Mouse (Mus musculus) activated CD4-positive, CD25-positive, alpha-beta regulatory T cell, adult 4 months (primary cell): ENCODE measurements around the gene Gtf2ird1. TPM values are rescaled to one million over a fixed set of nuclear protein-coding genes. Genes with fewer than 3 reads are reported as not detected.
"Not testable (repeated sequence)": the region's sequence is repeated elsewhere in the genome, so short reads cannot be mapped to it uniquely, and the experiment has no call there.

Experiments used
- ATAC-seq: one replicate; pipeline ENCODE4 v1.8.0; 2017
- polyA plus RNA-seq, 2 experiments: library from polyadenylated mRNA; unstranded; fragments of 100-300 nt; shearing (Covaris generic); gene quantifications; one replicate each; pipeline ENCODE4 v1.2.1; 2017

The Gtf2ird1 gene
- polyA plus RNA-seq, 2 experiments from 2014 or later: 7.5 to 7.9 TPM

GRCm38 (mm10) chr5:134473902-134474301 is 17.4 kb upstream of the Gtf2ird1 start:
- ATAC-seq: no peak

GRCm38 (mm10) chr5:134470538-134471169 is 14.1 kb upstream of the Gtf2ird1 start:
- no peak for ATAC-seq

- no peak for ATAC-seq
Measured at GRCm38 (mm10) chr5:134469559-134470150, 13.1 kb upstream of the Gtf2ird1 start.

GRCm38 (mm10) chr5:134468158-134468765 is 11.7 kb upstream of the Gtf2ird1 start:
- ATAC-seq: no peak

- ATAC-seq: no peak
Measured at GRCm38 (mm10) chr5:134467030-134467549, 10.6 kb upstream of the Gtf2ird1 start.

DNA sequence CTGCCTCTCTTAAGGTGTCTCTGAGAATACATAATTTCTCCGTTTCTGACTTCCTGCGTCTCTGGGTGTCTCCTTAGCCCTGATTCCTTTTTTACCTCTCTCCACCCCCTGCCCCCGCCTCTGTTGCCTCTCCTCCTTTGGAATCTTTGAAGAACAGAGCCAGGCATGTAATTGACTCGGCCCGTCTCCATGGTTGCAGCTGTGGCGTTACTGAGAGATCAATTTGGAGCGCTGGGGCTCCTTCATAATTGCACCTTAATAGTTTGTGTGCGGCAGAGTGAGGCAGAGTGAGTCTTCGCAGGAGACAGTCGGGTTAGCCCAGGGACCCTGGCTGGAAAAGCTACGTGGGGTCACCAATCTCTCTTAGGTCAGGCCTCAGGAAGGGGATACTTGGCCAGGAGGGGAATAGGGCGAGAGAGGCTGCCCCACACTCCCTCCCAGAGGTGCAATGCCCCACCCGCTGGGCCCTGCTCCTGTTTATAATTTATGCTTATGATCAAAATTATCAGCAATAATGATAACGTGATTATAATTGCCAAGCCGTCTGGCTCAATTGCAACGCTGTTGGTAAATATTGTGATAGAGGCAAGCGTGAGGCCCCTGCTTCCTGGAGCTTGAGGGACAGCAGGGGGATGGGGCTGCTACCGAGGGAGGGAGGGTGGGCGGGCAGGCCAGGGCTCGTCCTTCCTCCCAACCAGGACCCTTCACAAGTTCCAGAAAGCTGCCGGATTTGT is 9.9 kb upstream of the Gtf2ird1 start:
- ATAC-seq: no peak

GRCm38 (mm10) chr5:134465197-134465596 is 8.7 kb upstream of the Gtf2ird1 start:
- no peak for ATAC-seq

GRCm38 (mm10) chr5:134464225-134464624 is 7.7 kb upstream of the Gtf2ird1 start:
- no peak for ATAC-seq

DNA sequence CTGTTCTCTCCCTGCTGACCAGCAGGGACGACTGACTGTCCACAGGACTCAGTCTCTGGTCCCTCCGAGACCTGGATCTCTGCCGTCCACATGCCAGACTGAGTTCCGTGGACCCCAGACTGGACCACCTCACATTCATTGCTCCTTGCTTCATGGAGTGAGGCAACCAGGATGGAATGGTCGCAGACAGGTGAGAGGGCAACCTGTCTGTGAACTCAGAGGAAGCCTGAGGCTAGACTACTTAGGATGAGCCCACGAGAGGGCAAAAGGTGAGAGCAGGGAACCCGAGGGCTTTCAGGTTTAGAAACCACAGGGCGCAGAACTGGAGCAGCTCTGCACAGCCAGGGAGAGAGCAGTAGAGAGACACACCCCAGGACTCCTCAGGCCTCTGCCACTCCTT is 6.2 kb upstream of the Gtf2ird1 start:
- no peak for ATAC-seq

- no peak for ATAC-seq
Measured at GRCm38 (mm10) chr5:134462316-134462715, 5.8 kb upstream of the Gtf2ird1 start.

DNA sequence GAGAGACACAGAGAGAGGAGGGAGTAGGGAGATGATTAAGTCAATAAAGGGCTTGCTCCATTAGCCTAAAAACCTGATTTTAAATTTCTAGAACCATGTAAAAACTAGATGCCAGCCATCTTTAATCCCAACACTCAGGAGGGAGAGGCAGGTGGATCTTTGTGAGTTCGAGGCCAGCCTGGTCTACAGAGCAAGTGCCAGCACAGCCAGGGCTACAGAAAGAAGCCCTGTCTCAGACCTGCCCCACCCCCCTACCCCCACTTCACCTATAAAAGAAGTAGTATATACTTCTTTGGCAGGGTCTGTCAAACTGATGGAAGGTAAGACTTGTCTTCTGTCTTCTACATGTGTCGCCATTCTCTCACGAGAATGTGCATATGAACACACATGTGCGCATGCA is 4.0 kb upstream of the Gtf2ird1 start:
- ATAC-seq: no peak

DNA sequence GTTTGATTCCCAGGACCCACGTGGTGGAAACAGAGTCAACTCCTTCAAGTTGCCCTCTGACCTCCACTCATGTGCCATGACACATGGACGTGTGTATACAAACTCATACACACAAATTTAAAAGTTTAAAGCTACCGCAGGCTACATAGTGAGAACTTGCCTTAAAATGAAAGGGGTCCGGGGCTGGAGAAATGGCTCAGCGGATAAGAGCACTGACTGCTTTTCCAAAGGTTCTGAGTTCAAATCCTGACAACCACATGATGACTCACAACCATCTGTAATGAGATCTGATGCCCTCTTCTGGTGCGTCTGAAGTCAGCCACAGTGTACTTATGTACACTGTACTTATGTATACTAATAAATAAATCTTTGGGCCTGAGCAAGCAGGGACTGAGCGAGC is 2.6 kb upstream of the Gtf2ird1 start:
- ATAC-seq: no peak

- no peak for ATAC-seq
Measured at GRCm38 (mm10) chr5:134458416-134458815, 1.9 kb upstream of the Gtf2ird1 start.

DNA sequence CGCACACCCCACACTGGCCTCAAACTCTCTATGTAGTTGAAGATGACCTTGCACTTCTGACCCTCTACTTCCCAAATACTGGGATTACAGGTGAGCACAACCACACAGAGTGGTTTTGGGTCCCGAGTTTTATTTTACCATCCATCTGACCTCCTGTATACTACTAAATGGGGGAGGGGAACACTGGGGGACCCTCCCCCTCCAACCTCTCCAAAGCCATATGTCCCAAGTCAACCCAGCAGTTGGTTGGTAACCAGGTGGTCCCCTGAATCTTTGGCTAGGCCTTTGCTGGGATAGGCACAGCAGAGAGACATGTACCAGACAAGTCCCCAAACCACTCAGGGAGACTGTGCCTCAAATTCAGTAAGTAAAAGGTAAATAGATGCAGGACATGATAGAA is 855 bp upstream of the Gtf2ird1 start:
- no peak for ATAC-seq

DNA sequence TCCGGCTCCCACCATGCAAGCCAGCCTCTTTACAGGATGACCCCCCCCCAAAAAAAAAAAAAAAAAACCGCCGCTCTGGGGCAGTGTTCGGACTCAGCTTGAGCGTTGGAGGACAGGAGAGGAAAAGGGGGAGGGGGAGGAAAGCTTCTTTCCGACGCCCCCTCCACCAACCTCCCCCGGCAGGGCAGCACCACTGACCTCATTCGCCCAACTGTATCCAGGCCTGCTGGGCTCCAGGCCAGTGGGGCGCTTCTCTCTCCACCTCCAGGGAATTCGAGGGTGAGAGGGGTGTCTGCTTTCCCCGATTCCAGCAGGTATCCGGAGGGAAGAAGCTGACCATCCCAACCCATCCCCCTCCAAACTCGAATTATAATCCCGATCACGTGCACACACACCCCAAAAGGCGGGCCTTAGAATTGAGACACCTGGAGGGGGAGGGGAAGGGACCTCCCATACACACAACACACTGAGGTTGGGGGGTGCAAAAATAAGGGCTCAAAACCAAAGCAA is 547 bp downstream of the Gtf2ird1 start:
- peak; percentile 18 for ATAC-seq

DNA sequence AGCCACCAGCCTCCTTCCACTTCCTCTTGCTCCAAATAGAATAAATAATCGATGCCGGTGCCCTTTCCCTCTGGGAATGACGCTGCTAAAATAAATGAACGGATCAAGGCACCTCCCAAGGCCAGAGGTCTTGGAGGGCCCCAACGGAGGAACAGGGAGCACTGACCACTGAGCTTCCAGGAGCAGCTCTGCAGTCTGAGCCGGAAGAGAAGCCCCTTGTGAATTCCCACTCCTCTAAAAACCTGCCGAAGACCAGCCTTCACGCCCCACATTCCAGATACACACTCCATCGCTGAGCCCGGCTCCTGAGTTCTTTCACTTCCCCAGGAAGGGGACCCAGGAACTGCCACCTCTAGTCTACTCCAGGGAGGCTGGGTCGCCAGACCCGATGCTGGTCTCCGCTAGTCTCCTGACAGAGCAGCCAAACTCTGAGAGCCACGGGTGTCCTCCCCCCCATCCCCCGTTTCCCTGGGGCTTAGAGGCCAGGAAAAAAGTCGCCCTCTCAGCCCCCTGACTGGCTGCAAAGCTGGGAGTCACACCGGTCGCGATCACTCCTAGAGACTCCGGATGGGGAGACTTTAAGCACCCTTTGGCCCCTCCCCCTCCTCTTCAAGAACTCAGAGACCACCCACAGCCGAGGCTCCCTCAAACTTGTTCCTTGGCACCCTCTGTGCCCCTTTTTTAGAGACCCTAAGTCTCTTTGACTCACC is 1.2 kb downstream of the Gtf2ird1 start:
- peak; percentile 7 for ATAC-seq

- ATAC-seq: no peak
Measured at GRCm38 (mm10) chr5:134454421-134454820, 2.1 kb downstream of the Gtf2ird1 start.

DNA sequence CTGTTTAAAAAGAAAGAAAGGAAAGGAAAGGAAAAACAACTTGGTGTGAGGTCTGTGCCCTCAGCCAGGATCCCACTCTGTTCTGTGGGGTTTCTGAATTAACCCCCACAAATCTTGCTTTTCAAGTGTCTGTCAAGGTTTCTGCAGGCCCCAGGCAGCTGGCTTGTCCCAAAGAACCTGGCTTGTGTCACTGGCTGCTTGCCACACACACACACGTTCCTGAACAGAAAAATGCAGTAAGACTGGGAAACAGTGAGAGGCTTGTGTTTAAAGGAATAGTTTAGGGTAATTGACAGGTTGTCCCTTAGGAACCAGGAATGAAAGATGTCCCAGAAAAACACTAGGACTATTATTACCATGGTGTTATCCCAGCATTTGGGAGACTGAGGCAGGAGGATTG is 2.9 kb downstream of the Gtf2ird1 start:
- ATAC-seq: no peak

GRCm38 (mm10) chr5:134446755-134447154 is 9.8 kb downstream of the Gtf2ird1 start:
- ATAC-seq: not testable (repeated sequence)

DNA sequence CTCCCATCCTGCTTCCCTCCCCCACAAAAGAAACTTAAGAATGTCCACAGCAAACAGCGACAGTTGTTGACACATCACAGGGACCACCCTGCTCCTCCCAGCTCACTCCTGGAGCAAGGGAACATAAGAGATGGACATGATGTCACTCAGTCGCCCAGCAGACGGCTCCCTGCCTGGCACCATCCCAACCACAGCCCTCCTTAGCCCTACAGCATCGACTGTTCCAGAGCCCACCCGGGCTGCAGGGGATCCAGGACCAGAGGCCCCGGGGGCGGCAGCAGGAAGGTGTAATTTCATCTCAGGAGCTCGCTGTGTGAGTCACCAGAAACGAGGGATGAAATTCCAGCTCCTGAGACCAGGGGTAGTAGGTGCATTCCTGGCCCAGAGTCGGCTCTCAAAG is 10.6 kb downstream of the Gtf2ird1 start:
- ATAC-seq: no peak

DNA sequence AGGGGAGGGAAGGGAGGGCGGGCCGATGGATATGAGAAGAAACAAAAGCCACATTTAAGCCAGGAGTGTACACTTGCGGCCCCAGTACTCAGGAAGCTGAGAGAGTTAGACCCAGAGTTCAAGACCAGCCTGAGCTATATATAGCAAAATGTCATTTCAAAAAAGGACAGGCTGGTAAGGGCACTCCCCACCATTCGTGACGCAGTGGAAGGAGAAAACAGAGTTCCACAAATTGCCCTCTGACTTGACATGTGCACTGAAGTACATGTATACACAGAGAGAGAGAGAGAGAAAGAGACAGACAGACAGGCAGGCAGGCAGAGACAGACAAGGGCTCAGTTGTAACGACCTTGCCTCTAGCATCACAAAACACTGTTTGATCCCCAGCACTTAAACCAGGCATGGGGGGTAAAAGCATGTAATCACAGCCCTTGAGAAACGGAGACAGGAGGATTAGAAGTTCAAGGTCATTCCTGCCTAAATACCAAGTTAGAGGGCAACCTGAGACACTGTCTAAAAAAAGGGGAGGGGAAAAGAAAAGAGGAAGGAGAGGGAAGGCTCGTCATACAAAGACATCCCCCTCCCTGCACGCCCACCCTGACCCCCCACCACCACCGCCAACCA is 11.2 kb downstream of the Gtf2ird1 start:
- ATAC-seq: no peak

GRCm38 (mm10) chr5:134444473-134444872 is 12.0 kb downstream of the Gtf2ird1 start:
- peak; percentile 90 for ATAC-seq
